In the genomic region with DNA sequence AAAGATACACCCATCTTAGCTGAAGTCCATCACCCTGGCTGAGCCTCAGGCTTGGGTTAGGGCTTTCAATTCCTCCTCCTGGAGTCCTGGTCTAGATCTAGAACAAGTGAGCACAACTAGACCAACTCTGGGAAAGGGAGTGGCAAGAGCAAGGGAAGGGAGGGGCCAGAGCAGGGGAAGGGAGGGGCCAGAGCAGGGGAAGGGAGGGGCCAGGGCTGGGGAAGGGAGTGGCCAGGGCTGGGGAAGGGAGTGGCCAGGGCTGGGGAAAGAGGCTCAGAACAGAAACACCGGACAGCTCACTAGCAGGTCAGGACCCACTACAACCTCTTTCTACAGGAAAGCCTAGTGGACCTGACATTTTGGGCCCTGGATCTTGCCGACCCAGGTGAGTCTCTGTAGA, we compare ENCODE assay signal across 10 mouse cellular contexts. TPM values are rescaled to one million over a fixed set of nuclear protein-coding genes. Genes with fewer than 3 reads are reported as not detected.
A peak's percentile ranks its signal among the peaks of the same experiment; 100 is the strongest.
DNase-seq lines count a peak whose midpoint lies in the region; TF ChIP-seq lines count a peak whose summit lies in the region.
"Had no signal": no experiment of that assay in that cellular context is flagged by ENCODE, and none has a peak within 500 bp of the region (broad histone marks: within the 10 kb centered on the region; RNA-seq: fewer than 3 reads in every experiment).

No protein-coding gene starts in this region.

- 38% methylated on average over 2 of the region's 2 CpGs for WGBS in liver, adult 2 months

- H3K36me3 ChIP-seq in liver, adult 2 months (ENCODE audit: control insufficient read depth, insufficient read depth, low read length) = no peaks in the 10 kb centered on the region
- H3K36me3 ChIP-seq in splenic B cell, adult 2 months (ENCODE audit: control insufficient read depth, insufficient read depth, low read length, poor library complexity, severe bottlenecking) = no peaks in the 10 kb centered on the region
- H3K36me3 ChIP-seq: embryonic facial prominence, embryonic 13.5 days; heart, embryonic 10.5 days had no signal

- peak; percentile 18 to 47 for DNase-seq in kidney, postnatal 25 days
- DNase-seq in kidney, adult 11 months = no peak
- peak; percentile 39 for DNase-seq in WW6 (ENCODE audit: low read depth, low spot score)
- peak; percentile 48 for DNase-seq in liver, adult 2 months (ENCODE audit: extremely low read depth, low read depth, low spot score)
- peak; percentile 13 for DNase-seq in splenic B cell, adult 2 months (ENCODE audit: low read depth, low spot score)
- no peak for DNase-seq in right cerebral cortex, adult 2 months (ENCODE audit: low spot score in 2 of 2)
- DNase-seq in frontal cortex, postnatal 36 days (ENCODE audit: low spot score in 2 of 2) = no peak
- no peak for DNase-seq in frontal cortex, postnatal 10 days (ENCODE audit: low spot score in 2 of 2)

- H3K9ac ChIP-seq in liver, adult 2 months (ENCODE audit: low read depth, low read length) = no peak overlapping the region
- H3K9ac ChIP-seq: embryonic facial prominence, embryonic 13.5 days had no signal

- H3K4me1 ChIP-seq in liver, adult 2 months (ENCODE audit: control insufficient read depth, insufficient read depth, low read length) = peaks cover 31% of the 10 kb centered on the region

- H3K4me3 ChIP-seq in liver, adult 2 months (ENCODE audit: insufficient read depth, low read depth, low read length) = no peak overlapping the region
- H3K4me3 ChIP-seq: embryonic facial prominence, embryonic 13.5 days; heart, embryonic 10.5 days had no signal

- no peak for TF ChIP-seq CTCF in liver, adult 2 months (IDR thresholded peaks at IDR 0.05; ENCODE audit: low read depth, low read length)

- H3K79me2 ChIP-seq in liver, adult 2 months (ENCODE audit: control insufficient read depth, insufficient read depth, low read length) = peaks cover 5% of the 10 kb centered on the region; the same call in 1 of the 2 replicates

- H3K27me3 ChIP-seq in liver, adult 2 months (ENCODE audit: control insufficient read depth, insufficient read depth, low read length) = no peaks in the 10 kb centered on the region
- H3K27me3 ChIP-seq in splenic B cell, adult 2 months (ENCODE audit: control insufficient read depth, insufficient read depth, low read length, poor library complexity, severe bottlenecking) = no peaks in the 10 kb centered on the region
- H3K27me3 ChIP-seq: embryonic facial prominence, embryonic 13.5 days had no signal

- no peak overlapping the region for H3K27ac ChIP-seq in liver, adult 2 months (replicated peaks; ENCODE audit: insufficient read depth, low read depth, low read length)
- H3K27ac ChIP-seq: embryonic facial prominence, embryonic 13.5 days; heart, embryonic 10.5 days had no signal

- no peak for TF ChIP-seq POLR2A in liver, adult 2 months (IDR thresholded peaks at IDR 0.05; ENCODE audit: extremely low read depth, insufficient read depth, low read length)

RNA-seq across cellular contexts. Expression of gene Prkcz, which starts 42.9 kb away (rescaled TPM):
- 13.8 and 18.3 TPM in 2 replicates for total RNA-seq in liver, adult 2 months (2014; rRNA removed)
- polyA plus RNA-seq in liver, adult 2 months (2012; rRNA removed) = 11.4 and 11.6 TPM in 2 replicates

Comparison
In these comparisons a context has a peak if more than half of its experiments do, and no peak if none do; other contexts are left out.
1. DNase-seq: peak in kidney, postnatal 25 days (2 of 2), WW6 (single experiment), liver, adult 2 months (single experiment) and splenic B cell, adult 2 months (single experiment); none in kidney, adult 11 months (single experiment), right cerebral cortex, adult 2 months (0 of 2), frontal cortex, postnatal 36 days (0 of 2) and frontal cortex, postnatal 10 days (0 of 2).